Mouse (Mus musculus): ENCODE results near the gene Egln3. TPM values are rescaled to one million over a fixed set of nuclear protein-coding genes. Genes with fewer than 3 reads are reported as not detected.
A peak's percentile ranks its signal among the peaks of the same experiment; 100 is the strongest.

Gene Egln3
- total and polyA plus RNA-seq, 2 experiments from 2014 or later: 3.6 to 8.0 TPM

DNA sequence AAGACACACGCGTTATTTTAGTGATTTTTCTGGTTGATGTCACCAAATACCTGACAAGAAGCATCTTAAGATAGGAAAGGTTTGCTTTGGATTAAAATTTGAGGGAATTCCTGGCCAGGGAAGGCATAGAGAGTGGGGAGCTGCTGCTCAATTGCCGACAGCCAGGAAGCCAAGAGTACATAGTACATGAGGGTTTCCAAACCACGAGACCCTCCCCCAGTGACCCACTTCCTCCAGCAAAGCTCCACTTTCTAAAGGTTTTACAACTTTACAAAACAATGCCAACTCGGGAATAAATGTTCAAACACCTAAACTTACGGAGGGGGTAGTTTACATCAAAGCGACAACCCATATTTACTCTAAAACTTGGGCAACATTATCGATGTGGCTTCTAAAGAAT lies 6.8 kb downstream of the Egln3 start:
- H3K4me1 ChIP-seq (ENCODE audit: insufficient read depth, low read length): peaks cover 4% of the 10 kb centered on the region; the same call in 1 of the 2 replicates
- DNase-seq (ENCODE audit: low spot score) (no peak), ATAC-seq (ENCODE audit: low FRiP score) (no peak)
- no peak overlapping the region for H3K27ac ChIP-seq (ENCODE audit: low read depth, low read length)
- peaks cover 3% of the 10 kb centered on the region; the same call in 1 of the 2 replicates for H3K27me3 ChIP-seq (ENCODE audit: insufficient read depth, low read length)
- H3K4me2 ChIP-seq (ENCODE audit: low read depth, low read length, poor library complexity, severe bottlenecking): peak overlapping the region; percentile 24; the same call in 1 of the 2 replicates
- no peaks in the 10 kb centered on the region for H3K9me3 ChIP-seq (ENCODE audit: low read length)
- no peaks in the 10 kb centered on the region for H3K36me3 ChIP-seq (ENCODE audit: insufficient read depth, low read length)
- H3K4me3 ChIP-seq (ENCODE audit: low read depth, low read length): no peak overlapping the region
- WGBS: 74% methylated on average over 8 of the region's 8 CpGs
- H3K9ac ChIP-seq (replicated peaks; ENCODE audit: low read length, poor library complexity, severe bottlenecking): no peak overlapping the region
- TF ChIP-seq CTCF (IDR thresholded peaks at IDR 0.05): no peak

DNA sequence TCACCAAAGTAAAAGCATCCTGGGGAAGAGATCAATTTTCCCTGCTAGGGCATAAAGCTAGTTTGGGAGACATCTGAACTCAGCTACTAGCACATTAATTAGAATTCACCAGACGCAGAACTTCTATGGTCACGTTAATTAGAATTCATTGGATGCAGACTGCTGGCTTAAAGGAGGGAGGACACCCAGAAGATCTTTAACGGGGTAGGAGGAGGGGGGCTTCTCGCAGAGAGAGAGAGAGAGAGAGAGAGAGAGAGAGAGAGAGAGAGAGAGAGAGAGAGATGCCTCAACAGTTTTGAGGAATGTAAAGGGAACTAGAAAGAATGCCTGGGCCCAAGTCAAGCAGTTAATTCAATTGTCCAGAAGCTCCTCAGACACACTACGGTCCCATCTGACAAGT lies 9.5 kb downstream of the Egln3 start:
- H3K27me3 ChIP-seq (ENCODE audit: insufficient read depth, low read length): no peaks in the 10 kb centered on the region
- no peaks in the 10 kb centered on the region for H3K36me3 ChIP-seq (ENCODE audit: insufficient read depth, low read length)
- TF ChIP-seq CTCF (IDR thresholded peaks at IDR 0.05): no peak
- no peak overlapping the region for H3K4me3 ChIP-seq (ENCODE audit: low read depth, low read length)
- no peak overlapping the region for H3K27ac ChIP-seq (ENCODE audit: low read depth, low read length)
- no peak for ATAC-seq (ENCODE audit: low FRiP score)
- H3K9me3 ChIP-seq (ENCODE audit: low read length): no peaks in the 10 kb centered on the region
- peaks cover 6% of the 10 kb centered on the region; the same call in 1 of the 2 replicates for H3K4me1 ChIP-seq (ENCODE audit: insufficient read depth, low read length)
- peak; percentile 51 for DNase-seq (ENCODE audit: low spot score)
- 17% methylated on average over 5 of the region's 5 CpGs for WGBS
- no peak overlapping the region for H3K9ac ChIP-seq (replicated peaks; ENCODE audit: low read length, poor library complexity, severe bottlenecking)
- H3K4me2 ChIP-seq (ENCODE audit: low read depth, low read length, poor library complexity, severe bottlenecking): no peak overlapping the region

DNA sequence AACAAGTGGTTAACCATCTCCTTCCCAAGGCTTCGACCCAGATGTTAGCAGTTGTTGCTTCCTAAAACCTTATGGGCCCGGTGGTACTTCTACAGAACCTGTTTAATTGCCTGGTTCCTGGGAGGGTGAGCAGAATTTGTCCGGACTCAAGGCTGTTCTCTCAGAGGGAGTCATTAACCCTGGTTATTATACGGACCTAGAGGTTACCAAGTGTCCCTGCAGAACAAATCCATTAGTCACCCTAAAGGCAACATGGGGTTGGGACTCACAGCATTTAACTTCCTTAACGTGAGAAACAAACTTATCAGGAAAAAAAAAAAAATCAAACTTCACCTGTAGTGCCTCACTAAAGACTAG lies 11.4 kb downstream of the Egln3 start:
- Histone ChIP-seq H3K9ac (replicated peaks; ENCODE audit: low read length, poor library complexity, severe bottlenecking) (peak overlapping the region; percentile 46; the same call in 1 of the 2 replicates), H3K27me3 (ENCODE audit: insufficient read depth, low read length) (no peaks in the 10 kb centered on the region), H3K27ac (ENCODE audit: low read depth, low read length) (peak overlapping the region; percentile 38; the same call in 1 of the 2 replicates), H3K9me3 (ENCODE audit: low read length) (no peaks in the 10 kb centered on the region), H3K36me3 (ENCODE audit: insufficient read depth, low read length) (no peaks in the 10 kb centered on the region), H3K4me2 (ENCODE audit: low read depth, low read length, poor library complexity, severe bottlenecking) (peak overlapping the region; percentile 66), H3K4me3 (ENCODE audit: low read depth, low read length) (peak overlapping the region; percentile 29), H3K4me1 (ENCODE audit: insufficient read depth, low read length) (peaks cover 6% of the 10 kb centered on the region; the same call in 1 of the 2 replicates)
- ATAC-seq (ENCODE audit: low FRiP score): no peak
- WGBS: 3% methylated on average over 5 of the region's 5 CpGs
- no peak for TF ChIP-seq CTCF (IDR thresholded peaks at IDR 0.05)
- DNase-seq (ENCODE audit: low spot score): no peak

DNA sequence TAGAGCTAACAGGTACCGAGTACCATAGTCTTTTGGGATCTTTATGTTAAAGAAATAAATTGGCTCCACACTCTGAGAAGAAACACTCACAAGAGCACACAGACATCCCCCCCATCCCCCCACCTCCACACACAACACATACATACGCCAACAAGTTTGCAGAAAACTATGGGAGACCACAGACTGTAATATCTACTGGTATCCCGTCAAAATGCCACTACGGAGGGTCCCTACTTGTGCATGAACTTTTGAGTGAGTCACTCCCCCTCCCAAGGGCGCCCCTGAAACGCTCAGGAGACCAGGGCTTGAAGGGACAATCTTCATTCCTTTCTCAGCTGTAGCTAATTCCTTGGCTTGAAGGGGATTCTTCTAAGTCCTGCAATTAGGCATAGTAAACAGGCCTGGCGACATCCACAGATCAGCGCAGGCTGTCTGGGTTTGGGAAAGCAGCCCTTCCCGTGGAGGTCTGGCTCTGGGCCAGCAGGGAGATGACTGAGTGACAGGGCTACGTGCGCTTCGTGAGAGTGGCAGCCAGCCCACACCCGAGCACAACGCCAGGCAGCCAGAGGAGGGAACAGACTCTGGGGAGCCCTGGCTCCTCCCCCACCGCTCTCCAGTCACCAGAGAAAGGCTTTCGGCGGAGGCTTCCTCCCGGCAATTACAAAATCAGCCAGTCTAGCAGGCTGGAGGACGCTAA lies 11.9 kb downstream of the Egln3 start:
- Histone ChIP-seq H3K4me1 (ENCODE audit: insufficient read depth, low read length) (peaks cover 6% of the 10 kb centered on the region; the same call in 1 of the 2 replicates), H3K9me3 (ENCODE audit: low read length) (no peaks in the 10 kb centered on the region), H3K36me3 (ENCODE audit: insufficient read depth, low read length) (no peaks in the 10 kb centered on the region), H3K9ac (replicated peaks; ENCODE audit: low read length, poor library complexity, severe bottlenecking) (peak overlapping the region; percentile 46; the same call in 1 of the 2 replicates), H3K27ac (ENCODE audit: low read depth, low read length) (peak overlapping the region; percentile 38; the same call in 1 of the 2 replicates), H3K4me3 (ENCODE audit: low read depth, low read length) (peak overlapping the region; percentile 29), H3K27me3 (ENCODE audit: insufficient read depth, low read length) (no peaks in the 10 kb centered on the region), H3K4me2 (ENCODE audit: low read depth, low read length, poor library complexity, severe bottlenecking) (peak overlapping the region; percentile 66)
- TF ChIP-seq CTCF (IDR thresholded peaks at IDR 0.05): no peak
- ATAC-seq (ENCODE audit: low FRiP score) (peak; percentile 88), DNase-seq (ENCODE audit: low spot score) (peak; percentile 94)
- WGBS: 3% methylated on average over 19 of the region's 19 CpGs

DNA sequence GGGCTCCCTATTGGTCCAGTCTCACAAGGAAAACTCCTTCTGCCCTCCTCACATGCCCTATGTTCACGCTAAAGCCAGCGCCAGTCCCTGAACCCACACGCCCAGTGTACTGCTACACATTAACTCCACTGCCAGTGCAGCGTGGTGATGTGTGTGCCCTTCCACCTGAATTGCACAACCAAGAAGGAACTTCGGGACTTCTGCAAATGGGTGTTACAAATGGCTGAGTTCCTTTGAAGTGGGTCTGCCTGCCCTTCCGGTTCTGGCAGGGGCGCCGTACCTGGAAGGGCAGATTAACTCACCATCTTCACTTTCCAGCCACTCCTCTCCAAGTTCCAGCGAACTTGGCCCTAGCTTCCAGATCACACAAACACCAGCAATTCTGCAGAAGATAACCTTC lies 12.5 kb downstream of the Egln3 start:
- H3K27me3 ChIP-seq (ENCODE audit: insufficient read depth, low read length): no peaks in the 10 kb centered on the region
- no peak overlapping the region for H3K4me3 ChIP-seq (ENCODE audit: low read depth, low read length)
- no peak overlapping the region for H3K9ac ChIP-seq (replicated peaks; ENCODE audit: low read length, poor library complexity, severe bottlenecking)
- H3K36me3 ChIP-seq (ENCODE audit: insufficient read depth, low read length): no peaks in the 10 kb centered on the region
- no peak overlapping the region for H3K4me2 ChIP-seq (ENCODE audit: low read depth, low read length, poor library complexity, severe bottlenecking)
- 61% methylated on average over 9 of the region's 9 CpGs for WGBS
- H3K4me1 ChIP-seq (ENCODE audit: insufficient read depth, low read length): peaks cover 6% of the 10 kb centered on the region; the same call in 1 of the 2 replicates
- TF ChIP-seq CTCF (IDR thresholded peaks at IDR 0.05): no peak
- no peak overlapping the region for H3K27ac ChIP-seq (ENCODE audit: low read depth, low read length)
- ATAC-seq (ENCODE audit: low FRiP score) (no peak), DNase-seq (ENCODE audit: low spot score) (no peak)
- no peaks in the 10 kb centered on the region for H3K9me3 ChIP-seq (ENCODE audit: low read length)

DNA sequence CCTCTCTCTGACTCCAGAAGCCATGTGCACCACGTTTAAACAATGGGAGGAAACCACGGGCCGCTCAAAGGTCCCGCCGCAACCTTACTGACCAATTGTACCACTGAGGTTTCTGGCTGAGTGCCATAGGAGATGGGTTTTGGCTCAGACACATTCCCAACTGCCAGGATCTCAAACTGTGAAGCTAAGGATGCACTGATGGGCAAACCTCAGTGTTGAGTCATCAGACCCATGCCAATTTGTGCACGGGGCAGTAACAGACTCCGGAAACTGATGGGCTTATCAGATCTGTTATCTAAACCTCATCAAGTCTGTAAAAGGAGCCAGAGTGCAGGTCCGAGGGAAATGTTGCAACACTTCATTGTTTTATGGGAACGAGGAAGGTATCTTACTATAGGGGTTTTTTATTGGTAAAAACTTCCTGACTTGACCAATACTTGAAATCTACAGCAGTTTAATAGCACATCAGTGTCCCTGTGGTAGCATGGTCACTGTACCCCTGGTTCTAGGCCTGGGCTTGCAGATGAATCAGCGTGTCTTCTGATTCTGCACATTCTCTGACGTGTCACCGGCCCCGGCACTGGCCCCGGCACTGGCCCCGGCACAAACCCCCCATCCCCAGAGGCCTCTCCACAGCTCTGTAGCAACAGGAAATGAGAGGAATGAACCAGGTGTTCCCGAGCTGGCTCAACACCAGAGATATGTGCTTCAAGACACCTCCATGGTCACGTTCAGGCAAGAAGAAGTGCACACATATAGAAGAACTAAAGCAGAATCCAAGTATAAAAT lies 15.7 kb downstream of the Egln3 start:
- no peak for DNase-seq (ENCODE audit: low spot score)
- Histone ChIP-seq H3K4me2 (ENCODE audit: low read depth, low read length, poor library complexity, severe bottlenecking) (no peak overlapping the region), H3K36me3 (ENCODE audit: insufficient read depth, low read length) (no peaks in the 10 kb centered on the region), H3K27ac (ENCODE audit: low read depth, low read length) (no peak overlapping the region), H3K9ac (replicated peaks; ENCODE audit: low read length, poor library complexity, severe bottlenecking) (no peak overlapping the region), H3K4me3 (ENCODE audit: low read depth, low read length) (no peak overlapping the region), H3K9me3 (ENCODE audit: low read length) (no peaks in the 10 kb centered on the region), H3K27me3 (ENCODE audit: insufficient read depth, low read length) (no peaks in the 10 kb centered on the region), H3K4me1 (ENCODE audit: insufficient read depth, low read length) (peaks cover 6% of the 10 kb centered on the region; the same call in 1 of the 2 replicates)
- no peak for ATAC-seq (ENCODE audit: low FRiP score)
- TF ChIP-seq CTCF (IDR thresholded peaks at IDR 0.05): no peak
- 82% methylated on average over 17 of the region's 17 CpGs for WGBS
